Mouse (Mus musculus) heart, postnatal 10 days (tissue): ENCODE results near the gene Rps6kc1. TPM values are rescaled to one million over a fixed set of nuclear protein-coding genes. Genes with fewer than 3 reads are reported as not detected.

Experiments used
- DNase-seq, 2 experiments: peaks; one replicate each; pipeline ENCODE4 v3.0.0; 2021
- intact Hi-C: fragments of 180-260 bp; cut with DNase I; formaldehyde crosslinking; loops from one replicate; pipeline ENCODE4 v1.15.1; 2025
- total RNA-seq, 2 experiments: library from RNA; stranded (reverse); gene quantifications; 2 replicates each; pipeline ENCODE4 v1.2.3; 2021

The Rps6kc1 gene
- total RNA-seq, 2 experiments from 2014 or later: 22.2 to 23.1 TPM

- DNase-seq: no peak
- intact Hi-C loops: no loop called here
Measured at GRCm38 (mm10) chr1:190845419-190845818, 66.2 kb downstream of the Rps6kc1 start.

- intact Hi-C loops: no loop called here
- DNase-seq: no peak
Measured at GRCm38 (mm10) chr1:190844356-190844755, 67.2 kb downstream of the Rps6kc1 start.

- DNase-seq: no peak
- intact Hi-C loops: no loop called here
Measured at GRCm38 (mm10) chr1:190836046-190836445, 75.5 kb downstream of the Rps6kc1 start.

GRCm38 (mm10) chr1:190834201-190834907 is 77.2 kb downstream of the Rps6kc1 start:
- no peak for DNase-seq
- intact Hi-C loops: no loop called here

GRCm38 (mm10) chr1:190832965-190833630 is 78.5 kb downstream of the Rps6kc1 start:
- intact Hi-C loops: loop anchor here (1.0 kb wide), 1 partner anchor 48 kb away; no protein-coding TSS in a partner anchor
- no peak for DNase-seq

GRCm38 (mm10) chr1:190831839-190832497 is 79.6 kb downstream of the Rps6kc1 start:
- peak; percentile 72 to 85 for DNase-seq
- intact Hi-C loops: loop anchor here (1.0 to 2.0 kb wide), 2 partner anchors 37 to 49 kb away; no protein-coding TSS in a partner anchor

- intact Hi-C loops: no loop called here
- DNase-seq: no peak
Measured at GRCm38 (mm10) chr1:190826486-190827034, 85.0 kb downstream of the Rps6kc1 start.

GRCm38 (mm10) chr1:190823745-190824144 is 87.8 kb downstream of the Rps6kc1 start:
- no peak for DNase-seq
- intact Hi-C loops: no loop called here

- intact Hi-C loops: no loop called here
- DNase-seq: peak; percentile 68
Measured at GRCm38 (mm10) chr1:190816141-190816540, 95.4 kb downstream of the Rps6kc1 start.

GRCm38 (mm10) chr1:190810408-190810807 is 101.2 kb downstream of the Rps6kc1 start:
- intact Hi-C loops: no loop called here
- no peak for DNase-seq

- DNase-seq: no peak
- intact Hi-C loops: no loop called here
Measured at GRCm38 (mm10) chr1:190808766-190809221, 102.8 kb downstream of the Rps6kc1 start.

GRCm38 (mm10) chr1:190806817-190807216 is 104.8 kb downstream of the Rps6kc1 start:
- DNase-seq: no peak
- intact Hi-C loops: no loop called here

- no peak for DNase-seq
- intact Hi-C loops: loop anchor here (5.0 kb wide), 2 partner anchors 626 to 911 kb away; partner anchors contain the start of gene Prox1
Measured at GRCm38 (mm10) chr1:190798668-190799067, 112.9 kb downstream of the Rps6kc1 start.

- no peak for DNase-seq
Measured at GRCm38 (mm10) chr1:190797483-190798058, 114.0 kb downstream of the Rps6kc1 start.

GRCm38 (mm10) chr1:190796745-190797482 is 114.7 kb downstream of the Rps6kc1 start:
- intact Hi-C loops: loop anchor here (2.0 to 5.0 kb wide), 3 partner anchors 625 to 910 kb away; partner anchors contain the start of gene Prox1
- peak; percentile 59 to 73 for DNase-seq

More at GRCm38 (mm10) chr1:190797483-190798058, 114.0 kb downstream of the Rps6kc1 start:
- intact Hi-C loops: loop anchor here (2.0 to 5.0 kb wide), 3 partner anchors 625 to 910 kb away; partner anchors contain the start of gene Prox1

GRCm38 (mm10) chr1:190791638-190792037 is 119.9 kb downstream of the Rps6kc1 start:
- intact Hi-C loops: no loop called here
- DNase-seq: no peak

GRCm38 (mm10) chr1:190790720-190791119 is 120.8 kb downstream of the Rps6kc1 start:
- intact Hi-C loops: no loop called here

GRCm38 (mm10) chr1:190777660-190778059 is 133.9 kb downstream of the Rps6kc1 start:
- intact Hi-C loops: no loop called here
- peak in 1 of 2 experiments; percentile 31 for DNase-seq

More at GRCm38 (mm10) chr1:190790720-190791119, 120.8 kb downstream of the Rps6kc1 start:
- no peak for DNase-seq

GRCm38 (mm10) chr1:190776260-190776659 is 135.3 kb downstream of the Rps6kc1 start:
- intact Hi-C loops: no loop called here
- no peak for DNase-seq
